Mouse (Mus musculus) erythroid progenitor cell, adult 5-6 weeks (primary cell): Measurements from ENCODE around the gene Ddah1. TPM values are rescaled to one million over a fixed set of nuclear protein-coding genes. Genes with fewer than 3 reads are reported as not detected.

Source experiments
- ATAC-seq: replicated peaks from 2 replicates; pipeline ENCODE4 v1.8.0; 2016; ENCODE audit warnings: moderate number of reproducible peaks, mild to moderate bottlenecking, moderate TSS enrichment, inconsistent platforms; ENCODE audit not compliant: poor library complexity, low FRiP score, severe bottlenecking
- total RNA-seq, 2 experiments: library from RNA; stranded (forward) in 1 of 2; stranded (reverse) in 1 of 2; fragments of 150-400 nt in 1 of 2; fragments of 186-747, 209-891 nt in 1 of 2; gene quantifications; 2 replicates each; pipeline versions ENCODE4 v1.2.3 to v1.2.4; 2015 to 2017; ENCODE audit warnings: low replicate concordance in 2 of 2

Ddah1 gene
- total RNA-seq (2015; ENCODE audit: low replicate concordance) (0.72 TPM in 1 of 2 replicates, not detected in the other), total RNA-seq (2017; ENCODE audit: low replicate concordance) (not detected in 2 replicates)

GRCm38 (mm10) chr3:145758561-145759378 is at the start of gene Ddah1:
Ddah1 (plus strand) TSS chr3:145758675.
- no peak for ATAC-seq

- no peak for ATAC-seq
Observed at GRCm38 (mm10) chr3:145715923-145716322, 42.6 kb upstream of the Ddah1 start.

GRCm38 (mm10) chr3:145719660-145720059 is 38.8 kb upstream of the Ddah1 start:
- no peak for ATAC-seq

- ATAC-seq = no peak
Observed at GRCm38 (mm10) chr3:145725078-145725477, 33.4 kb upstream of the Ddah1 start.

- no peak for ATAC-seq
Observed at GRCm38 (mm10) chr3:145728336-145728735, 30.1 kb upstream of the Ddah1 start.

- ATAC-seq = no peak
Observed at GRCm38 (mm10) chr3:145729531-145729930, 28.9 kb upstream of the Ddah1 start.

- ATAC-seq = no peak
Observed at GRCm38 (mm10) chr3:145730092-145730491, 28.4 kb upstream of the Ddah1 start.

- no peak for ATAC-seq
Observed at GRCm38 (mm10) chr3:145734857-145735256, 23.6 kb upstream of the Ddah1 start.

GRCm38 (mm10) chr3:145736562-145736961 is 21.9 kb upstream of the Ddah1 start:
- ATAC-seq = no peak

- no peak for ATAC-seq
Observed at GRCm38 (mm10) chr3:145738662-145739061, 19.8 kb upstream of the Ddah1 start.

- ATAC-seq = no peak
Observed at GRCm38 (mm10) chr3:145739904-145740303, 18.6 kb upstream of the Ddah1 start.

- no peak for ATAC-seq
Observed at GRCm38 (mm10) chr3:145743050-145743449, 15.4 kb upstream of the Ddah1 start.

GRCm38 (mm10) chr3:145743476-145744027 is 14.9 kb upstream of the Ddah1 start:
- ATAC-seq = no peak

- no peak for ATAC-seq
Observed at GRCm38 (mm10) chr3:145748626-145749025, 9.8 kb upstream of the Ddah1 start.

- ATAC-seq = no peak
Observed at GRCm38 (mm10) chr3:145756457-145756856, 2.0 kb upstream of the Ddah1 start.

- ATAC-seq = no peak
Observed at GRCm38 (mm10) chr3:145757177-145757576, 1.3 kb upstream of the Ddah1 start.

GRCm38 (mm10) chr3:145757844-145758243 is 631 bp upstream of the Ddah1 start:
- ATAC-seq = no peak

GRCm38 (mm10) chr3:145759379-145760209 is 1.1 kb downstream of the Ddah1 start:
- no peak for ATAC-seq

GRCm38 (mm10) chr3:145760547-145760946 is 2.1 kb downstream of the Ddah1 start:
- ATAC-seq = no peak

- no peak for ATAC-seq
Observed at GRCm38 (mm10) chr3:145761501-145762170, 3.2 kb downstream of the Ddah1 start.
